Comparison of ENCODE assay signal across 8 mouse cellular contexts in the genomic region with DNA sequence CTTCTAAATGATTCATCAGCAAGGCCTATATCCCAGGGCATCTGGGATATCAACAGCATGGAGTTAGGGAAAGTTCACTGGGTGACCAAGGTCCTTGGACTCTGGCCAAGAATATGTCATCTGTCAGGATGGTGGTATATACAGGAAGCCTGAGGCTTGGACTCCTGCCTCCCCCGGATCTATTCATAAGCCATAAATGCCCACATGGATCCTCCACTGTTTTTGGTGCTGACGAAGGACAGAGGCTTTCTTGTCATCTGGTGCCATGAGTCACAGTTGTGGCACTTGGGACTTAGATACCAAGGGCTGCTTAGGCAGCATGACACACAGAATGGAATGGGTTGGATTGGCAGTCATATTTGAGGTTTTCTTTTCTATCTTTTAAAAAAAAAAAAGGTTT.
DNase-seq lines count a peak whose midpoint lies in the region.

No protein-coding gene starts in this region.

- peak; percentile 18 to 24 for DNase-seq in cerebellum, postnatal 10 days
- DNase-seq in cerebellum, postnatal 14 days: no peak
- peak; percentile 10 for DNase-seq in kidney, postnatal 10 days
- no peak for DNase-seq in kidney, adult 11 months
- DNase-seq in adrenal gland, postnatal 36 days: peak; percentile 56 to 68
- DNase-seq in mesoderm, embryonic 11.5 days (ENCODE audit: low read depth, low spot score): peak; percentile 49
- DNase-seq in urinary bladder, adult 18-20 months (ENCODE audit: low spot score in 2 of 2): no peak
- DNase-seq in urinary bladder, postnatal 10 days (ENCODE audit: low spot score): no peak

Comparison
In these comparisons a context has a peak if more than half of its experiments do, and no peak if none do; other contexts are left out.
1. DNase-seq: peak in cerebellum, postnatal 10 days (2 of 2), kidney, postnatal 10 days (single experiment), adrenal gland, postnatal 36 days (2 of 2) and mesoderm, embryonic 11.5 days (single experiment); none in cerebellum, postnatal 14 days (0 of 2), kidney, adult 11 months (single experiment), urinary bladder, adult 18-20 months (0 of 2) and urinary bladder, postnatal 10 days (single experiment).